Mouse (Mus musculus) ES-Bruce4 (cell line): ENCODE data around the gene Dguok. TPM values are rescaled to one million over a fixed set of nuclear protein-coding genes. Genes with fewer than 3 reads are reported as not detected.

Source experiments
- H3K27ac ChIP-seq: 2 replicates; pipeline ENCODE4 v1.5.1; 2012; ENCODE audit warnings: low read length, inconsistent platforms; ENCODE audit not compliant: insufficient read depth
- H3K27me3 ChIP-seq: 2 replicates; pipeline ENCODE4 v1.6.1; 2012; ENCODE audit warnings: mild to moderate bottlenecking, low read length, inconsistent platforms; ENCODE audit not compliant: control insufficient read depth, poor library complexity, insufficient read depth, severe bottlenecking
- H3K36me3 ChIP-seq: 2 replicates; pipeline ENCODE4 v1.6.1; 2012; ENCODE audit warnings: inconsistent platforms, mild to moderate bottlenecking, low read length, moderate library complexity; ENCODE audit not compliant: control insufficient read depth, poor library complexity, insufficient read depth, severe bottlenecking
- H3K4me1 ChIP-seq: one replicate; pipeline ENCODE4 v1.8.1; 2011; ENCODE audit warnings: low read length; ENCODE audit not compliant: control insufficient read depth, insufficient read depth
- H3K4me3 ChIP-seq: 2 replicates; pipeline ENCODE4 v1.5.1; 2011; ENCODE audit warnings: low read depth, mild to moderate bottlenecking, low read length
- H3K9ac ChIP-seq: 2 replicates; pipeline ENCODE4 v1.6.1; 2012; ENCODE audit warnings: low read depth, mild to moderate bottlenecking, inconsistent platforms; ENCODE audit not compliant: poor library complexity, severe bottlenecking
- H3K9me3 ChIP-seq: replicated peaks from 2 replicates; pipeline ENCODE4 v1.6.1; 2012; ENCODE audit warnings: mild to moderate bottlenecking, low read length, inconsistent platforms; ENCODE audit not compliant: control insufficient read depth, poor library complexity, insufficient read depth, severe bottlenecking
- CTCF ChIP-seq: IDR thresholded peaks from one replicate; pipeline ENCODE4 v1.8.1; 2011; ENCODE audit warnings: low read depth, low read length
- EP300 ChIP-seq: IDR thresholded peaks from 2 replicates; pipeline ENCODE4 v1.6.1; 2011; ENCODE audit warnings: low read depth, low read length; ENCODE audit not compliant: insufficient read depth
- POLR2A ChIP-seq: IDR thresholded peaks from one replicate; pipeline ENCODE4 v1.8.1; 2011; ENCODE audit warnings: low read length; ENCODE audit not compliant: insufficient read depth
- polyA plus RNA-seq: library from polyadenylated mRNA; stranded (reverse); fragments of >200 nt; gene quantifications from 2 replicates; pipeline ENCODE4 v1.2.4, GENCODE M21; 2011; ENCODE audit warnings: low read depth; ENCODE audit not compliant: missing spikeins, insufficient read depth, insufficient read length

Gene Dguok
- polyA plus RNA-seq = 42.8 and 48.0 TPM in 2 replicates

DNA sequence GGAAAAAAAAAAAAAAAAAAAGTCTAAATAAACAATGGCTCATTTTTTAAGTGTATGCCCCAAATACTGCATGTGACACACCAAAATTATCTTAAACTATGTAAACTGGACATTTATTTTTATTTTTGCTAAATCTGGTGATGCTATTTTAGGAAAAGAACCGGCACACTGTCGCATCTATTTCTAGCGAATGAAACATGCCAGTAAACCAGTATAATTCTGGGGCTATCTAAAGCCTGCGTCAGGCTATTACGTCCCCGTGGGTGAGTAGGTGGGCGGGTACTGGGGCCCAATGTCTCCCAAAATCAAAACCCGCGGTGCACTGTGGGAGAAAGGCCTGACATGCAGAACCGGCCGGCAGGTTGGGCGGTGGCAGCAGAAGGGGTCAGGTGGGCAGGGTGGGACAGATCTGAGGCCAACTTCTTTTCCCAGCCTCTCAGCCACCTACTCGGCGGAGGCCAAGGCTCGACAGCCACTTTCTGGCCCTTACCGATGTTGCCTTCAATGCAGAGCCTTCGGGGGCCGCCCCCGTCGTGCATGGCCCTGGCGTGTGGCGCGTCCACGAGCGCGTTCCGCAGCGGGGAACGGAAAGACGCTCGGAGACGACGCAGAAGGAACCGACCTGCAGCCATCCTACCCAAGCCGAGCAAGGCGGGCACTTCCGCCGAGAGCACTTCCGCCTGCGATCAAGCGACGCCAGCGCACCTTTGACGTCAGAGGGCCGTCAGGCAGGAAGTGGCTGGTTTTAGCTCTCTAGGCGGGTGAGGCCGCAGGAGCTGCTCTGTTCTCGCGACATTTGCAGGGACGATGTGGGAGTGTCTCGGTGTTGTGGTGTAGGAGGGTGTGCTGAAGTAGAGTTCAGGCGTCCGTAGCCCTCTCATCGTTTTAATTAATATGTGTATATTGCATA lies at the start of gene Dguok:
Dguok (minus strand) TSS at position 712 of the 910 bp plus-strand sequence.
- Histone ChIP-seq H3K4me3 (peak within 1 kb of the TSS; percentile 75), H3K27me3 (no peaks in the 10 kb centered on the region), H3K4me1 (no peaks in the 10 kb centered on the region), H3K9ac (peak within 1 kb of the TSS; percentile 51), H3K9me3 (no peaks in the 10 kb centered on the region), H3K27ac (peak within 1 kb of the TSS; percentile 32; the same call in 1 of the 2 replicates), H3K36me3 (no peaks in the 10 kb centered on the region)
- TF ChIP-seq POLR2A = peak; percentile 92
- TF ChIP-seq EP300 = no peak
- TF ChIP-seq CTCF = no peak

- H3K36me3 ChIP-seq = no peaks in the 10 kb centered on the region
- H3K9ac ChIP-seq = no peak overlapping the region
- H3K4me3 ChIP-seq = no peak overlapping the region
- H3K9me3 ChIP-seq = no peaks in the 10 kb centered on the region
- TF ChIP-seq POLR2A (no peak), EP300 (no peak), CTCF (no peak)
- no peaks in the 10 kb centered on the region for H3K4me1 ChIP-seq
- no peaks in the 10 kb centered on the region for H3K27me3 ChIP-seq
- H3K27ac ChIP-seq = no peak overlapping the region
Measured at GRCm38 (mm10) chr6:83555972-83556371, 49.2 kb upstream of the Dguok start.

DNA sequence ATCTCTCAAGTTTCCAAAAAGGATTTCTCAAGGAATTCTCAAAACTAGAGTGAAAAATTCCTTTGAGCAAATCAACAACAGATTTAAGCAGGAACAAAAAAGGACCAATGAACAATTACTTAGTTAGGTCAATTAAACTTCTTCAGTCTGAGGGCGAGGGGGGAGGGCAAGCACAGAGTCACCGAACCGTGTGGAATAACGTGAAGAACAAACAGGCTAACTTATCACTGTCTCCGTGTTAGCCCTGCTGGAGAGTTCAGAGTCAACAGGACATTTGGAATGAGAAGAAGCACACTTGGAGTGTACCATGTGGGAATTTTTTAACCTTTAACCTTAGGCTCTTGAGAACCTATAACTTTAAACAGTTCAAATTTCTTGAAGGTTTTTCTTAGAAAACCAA lies 41.6 kb upstream of the Dguok start:
- Histone ChIP-seq H3K36me3 (no peaks in the 10 kb centered on the region), H3K4me3 (no peak overlapping the region), H3K9me3 (no peaks in the 10 kb centered on the region), H3K4me1 (no peaks in the 10 kb centered on the region), H3K27ac (no peak overlapping the region), H3K27me3 (no peaks in the 10 kb centered on the region), H3K9ac (no peak overlapping the region)
- TF ChIP-seq EP300 = no peak
- TF ChIP-seq CTCF = no peak
- no peak for TF ChIP-seq POLR2A

DNA sequence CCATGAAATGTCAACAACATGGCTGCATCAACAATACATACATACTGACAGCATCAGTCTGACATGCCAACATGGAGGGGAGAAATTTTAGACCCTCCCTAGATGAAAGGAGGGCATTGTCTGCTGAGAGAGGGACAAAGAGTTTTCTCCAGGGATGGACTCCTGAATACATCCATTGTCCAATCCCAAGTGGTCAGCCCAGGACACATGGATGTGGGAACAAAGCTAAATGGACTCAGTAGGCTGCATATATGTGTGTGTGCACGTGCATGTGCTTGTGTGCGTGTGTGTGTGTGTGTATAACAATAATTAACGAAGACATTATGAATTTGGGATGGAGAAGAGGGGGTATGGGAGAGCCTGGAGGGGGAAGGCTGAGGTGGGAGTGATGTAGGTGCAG lies 39.0 kb upstream of the Dguok start:
- no peak overlapping the region for H3K4me3 ChIP-seq
- TF ChIP-seq POLR2A = no peak
- H3K27ac ChIP-seq = no peak overlapping the region
- no peak overlapping the region for H3K9ac ChIP-seq
- no peaks in the 10 kb centered on the region for H3K27me3 ChIP-seq
- H3K4me1 ChIP-seq = no peaks in the 10 kb centered on the region
- H3K9me3 ChIP-seq = no peaks in the 10 kb centered on the region
- no peaks in the 10 kb centered on the region for H3K36me3 ChIP-seq

- TF ChIP-seq POLR2A (no peak), CTCF (no peak), EP300 (no peak)
- Histone ChIP-seq H3K27ac (no peak overlapping the region), H3K9me3 (no peaks in the 10 kb centered on the region), H3K36me3 (no peaks in the 10 kb centered on the region), H3K9ac (no peak overlapping the region), H3K4me1 (no peaks in the 10 kb centered on the region), H3K27me3 (no peaks in the 10 kb centered on the region), H3K4me3 (no peak overlapping the region)
Measured at GRCm38 (mm10) chr6:83541756-83542456, 35.1 kb upstream of the Dguok start.

DNA sequence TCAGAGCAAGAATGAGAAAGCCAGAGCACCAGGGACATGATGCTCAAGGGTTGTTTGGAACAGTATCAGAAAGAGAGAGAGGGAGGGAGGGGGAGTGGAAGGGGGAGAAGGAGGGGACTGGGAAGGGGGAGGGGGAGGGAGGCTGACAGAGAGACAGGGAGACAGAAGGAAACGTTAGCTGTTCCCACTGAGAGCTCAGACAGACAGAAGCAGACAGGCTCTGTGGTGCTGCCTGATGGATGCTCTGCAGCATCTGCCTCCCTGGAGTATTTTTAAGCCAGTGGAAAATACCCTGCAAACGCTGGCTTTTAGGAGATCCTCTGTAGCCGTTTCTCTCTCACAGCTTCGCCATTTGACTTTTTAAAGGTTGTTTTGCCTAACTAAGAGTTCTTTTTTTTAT lies 33.2 kb upstream of the Dguok start:
- Histone ChIP-seq H3K4me3 (no peak overlapping the region), H3K27ac (no peak overlapping the region), H3K9ac (no peak overlapping the region), H3K36me3 (no peaks in the 10 kb centered on the region), H3K9me3 (no peaks in the 10 kb centered on the region), H3K4me1 (no peaks in the 10 kb centered on the region), H3K27me3 (no peaks in the 10 kb centered on the region)
- TF ChIP-seq EP300 (no peak), CTCF (no peak), POLR2A (no peak)
